Comparison of ENCODE assay signal across 18 mouse cellular contexts in genomic region chr2:77841464-77841863, GRCm38 (mm10). TPM values are rescaled to one million over a fixed set of nuclear protein-coding genes. Genes with fewer than 3 reads are reported as not detected.
A peak's percentile ranks its signal among the peaks of the same experiment; 100 is the strongest.
DNase-seq lines count a peak whose midpoint lies in the region; TF ChIP-seq lines count a peak whose summit lies in the region.
"Had no signal": no experiment of that assay in that cellular context is flagged by ENCODE, and none has a peak within 500 bp of the region (broad histone marks: within the 10 kb centered on the region; RNA-seq: fewer than 3 reads in every experiment).

No protein-coding gene starts in this region.

- 21% methylated on average over 6 of the region's 6 CpGs for WGBS in lung, adult 2 months
- 75% methylated on average over 6 of the region's 6 CpGs for WGBS in midbrain, embryonic 10.5 days

- no peak for TF ChIP-seq CTCF in layer of hippocampus, adult 2 months (conservative IDR thresholded peaks at IDR 0.05)
- no peak for TF ChIP-seq CTCF in lung, adult 2 months (IDR thresholded peaks at IDR 0.05; ENCODE audit: insufficient read depth, low read length)

- no peaks in the 10 kb centered on the region for H3K9me3 ChIP-seq in midbrain, embryonic 10.5 days (replicated peaks)
- H3K9me3 ChIP-seq: forebrain, embryonic 12.5 days; heart, embryonic 15.5 days; hindbrain, embryonic 10.5 days; liver, embryonic 13.5 days; neural tube, embryonic 13.5 days had no signal

- H3K4me3 ChIP-seq in layer of hippocampus, adult 2 months: 0 out of 2 replicates have a peak overlapping the region, but pooled peaks have one; percentile 3
- H3K4me3 ChIP-seq in lung, adult 2 months (replicated peaks; ENCODE audit: extremely low read depth, low read depth, low read length): no peak overlapping the region
- no peak overlapping the region for H3K4me3 ChIP-seq in midbrain, embryonic 10.5 days
- H3K4me3 ChIP-seq: forebrain, embryonic 12.5 days; heart, embryonic 15.5 days; hindbrain, embryonic 10.5 days; liver, embryonic 13.5 days; neural tube, embryonic 13.5 days had no signal

- DNase-seq in right cerebral cortex, adult 18-20 months: peak; percentile 79
- no peak for DNase-seq in right cerebral cortex, postnatal 14 days
- peak; percentile 33 to 52 for DNase-seq in layer of hippocampus, adult 2 months (ENCODE audit: low spot score in 2 of 2)
- DNase-seq in left cerebral cortex, adult 9 months (ENCODE audit: low spot score in 2 of 2): peak; percentile 56 to 62
- DNase-seq in lung, adult 2 months: no peak
- no peak for DNase-seq in midbrain, embryonic 10.5 days (ENCODE audit: low spot score)
- DNase-seq in kidney, postnatal 36 days: no peak
- DNase-seq: adrenal gland, adult 8-10 months; cerebellum, adult 2 months; gastrocnemius, postnatal 14 days; liver, embryonic 13.5 days had no signal

- peak overlapping the region; percentile 51; the same call in 1 of the 2 replicates for H3K27ac ChIP-seq in layer of hippocampus, adult 2 months
- no peak overlapping the region for H3K27ac ChIP-seq in midbrain, embryonic 10.5 days (replicated peaks)
- H3K27ac ChIP-seq: forebrain, embryonic 12.5 days; heart, embryonic 15.5 days; hindbrain, embryonic 10.5 days; liver, embryonic 13.5 days; neural tube, embryonic 13.5 days had no signal

- H3K4me1 ChIP-seq in lung, adult 2 months (ENCODE audit: control insufficient read depth, insufficient read depth, low read length): no peaks in the 10 kb centered on the region
- H3K4me1 ChIP-seq in midbrain, embryonic 10.5 days: peaks cover 3% of the 10 kb centered on the region; the same call in 1 of the 2 replicates
- H3K4me1 ChIP-seq: forebrain, embryonic 12.5 days; heart, embryonic 15.5 days; hindbrain, embryonic 10.5 days; liver, embryonic 13.5 days; neural tube, embryonic 13.5 days had no signal

- H3K36me3 ChIP-seq in midbrain, embryonic 10.5 days: no peaks in the 10 kb centered on the region
- H3K36me3 ChIP-seq: forebrain, embryonic 12.5 days; G1E; heart, embryonic 15.5 days; hindbrain, embryonic 10.5 days; liver, embryonic 13.5 days; neural tube, embryonic 13.5 days had no signal

- H3K27me3 ChIP-seq in midbrain, embryonic 10.5 days (ENCODE audit: low read depth, poor library complexity, severe bottlenecking): no peaks in the 10 kb centered on the region
- H3K27me3 ChIP-seq: forebrain, embryonic 12.5 days; heart, embryonic 15.5 days; liver, embryonic 13.5 days; neural tube, embryonic 13.5 days had no signal

- TF ChIP-seq POLR2A in lung, adult 2 months (IDR thresholded peaks at IDR 0.05; ENCODE audit: borderline replicate concordance, extremely low read depth, low read depth, low read length): no peak

RNA-seq across cellular contexts. Expression of gene Zfp385b, which starts 22.0 kb away (rescaled TPM):
- 10 to 100 TPM; 50.4 to 51.4 TPM for total RNA-seq in layer of hippocampus, adult 2 months (2021)
- polyA plus RNA-seq in lung, adult 2 months (2012; rRNA removed): 5.2 and 5.6 TPM in 2 replicates
- 1.5 and 1.6 TPM in 2 replicates for polyA plus RNA-seq in midbrain, embryonic 10.5 days (2016; fragmentation: Nextera tagmentation; extraction: Ambion mirVana)
- total RNA-seq: monocyte, adult 5-6 weeks had no signal
- polyA plus RNA-seq: G1E; inflammation-experienced regulatory T-cells, adult 6 months had no signal

Comparison
In these comparisons a context has a peak if more than half of its experiments do, and no peak if none do; other contexts are left out.
1. DNase-seq: peak in right cerebral cortex, adult 18-20 months (single experiment), layer of hippocampus, adult 2 months (2 of 2) and left cerebral cortex, adult 9 months (2 of 2); none in right cerebral cortex, postnatal 14 days (single experiment), lung, adult 2 months (single experiment), midbrain, embryonic 10.5 days (single experiment) and kidney, postnatal 36 days (0 of 2).